Mouse (Mus musculus) brain, embryonic 18.5 days (tissue): ENCODE measurements around the gene Cadm2.

Source experiments
- DNase-seq: peaks from one replicate; pipeline ENCODE4 v3.0.0-alpha.2; 2012; ENCODE audit warnings: low read depth, low spot score

Cadm2 gene

DNA sequence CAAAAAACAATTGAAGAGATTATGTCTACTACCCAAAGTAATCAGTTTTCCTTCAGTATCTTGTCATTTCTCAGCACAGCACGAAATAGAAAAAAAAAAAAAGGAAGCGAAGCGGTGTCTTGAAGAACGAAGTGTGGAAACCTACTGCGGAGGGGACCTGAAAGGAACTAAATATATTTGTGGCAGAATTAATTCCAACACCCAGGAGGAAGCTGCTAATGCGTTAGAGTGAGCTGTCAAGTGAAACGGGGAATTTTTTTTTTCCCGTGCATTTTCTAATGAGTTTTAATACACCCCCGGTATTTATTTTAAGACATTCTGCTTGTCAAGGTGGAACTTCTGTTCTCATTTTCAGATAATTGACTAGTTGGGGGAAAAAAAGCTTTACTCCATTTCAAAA is 111.6 kb downstream of the Cadm2 start:
- no peak for DNase-seq

DNA sequence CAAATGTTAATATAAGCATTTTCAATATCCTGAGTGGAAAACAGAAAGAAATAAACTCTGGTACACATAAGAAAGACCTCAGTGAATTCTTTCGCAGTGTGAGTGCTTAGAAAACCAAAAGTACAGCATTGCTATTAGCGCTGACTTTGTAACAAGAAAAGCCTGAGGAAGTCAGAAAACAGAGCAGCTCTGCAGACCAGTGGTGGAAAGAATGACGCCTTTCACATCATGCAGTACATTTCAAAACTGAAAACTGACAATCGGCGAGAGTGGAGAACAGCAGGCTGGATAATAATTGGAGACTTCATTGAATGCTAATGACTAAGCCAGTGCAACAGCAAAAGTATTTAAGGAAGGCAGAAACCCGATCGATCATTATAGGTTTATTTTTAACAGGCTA is 138.2 kb downstream of the Cadm2 start:
- no peak for DNase-seq

DNA sequence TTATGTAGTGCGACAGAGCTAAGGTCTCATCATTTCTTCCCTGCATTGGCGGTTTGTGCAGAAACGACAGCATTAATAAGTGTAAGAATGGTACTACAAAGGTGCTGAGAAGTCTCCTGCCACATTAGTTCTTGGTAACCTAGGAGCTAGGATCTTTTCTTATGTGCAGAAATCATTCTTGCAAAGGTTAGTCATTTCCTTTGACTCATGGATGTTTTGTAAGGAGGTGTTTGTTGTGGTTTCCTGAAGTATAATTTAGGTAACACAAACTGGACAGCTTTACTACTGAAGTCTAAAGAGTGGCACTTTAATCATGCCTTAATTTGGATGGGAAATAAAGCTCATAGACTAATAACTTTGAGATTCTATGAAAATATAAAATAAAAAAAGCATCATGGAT is 153.7 kb downstream of the Cadm2 start:
- DNase-seq, result no peak

DNA sequence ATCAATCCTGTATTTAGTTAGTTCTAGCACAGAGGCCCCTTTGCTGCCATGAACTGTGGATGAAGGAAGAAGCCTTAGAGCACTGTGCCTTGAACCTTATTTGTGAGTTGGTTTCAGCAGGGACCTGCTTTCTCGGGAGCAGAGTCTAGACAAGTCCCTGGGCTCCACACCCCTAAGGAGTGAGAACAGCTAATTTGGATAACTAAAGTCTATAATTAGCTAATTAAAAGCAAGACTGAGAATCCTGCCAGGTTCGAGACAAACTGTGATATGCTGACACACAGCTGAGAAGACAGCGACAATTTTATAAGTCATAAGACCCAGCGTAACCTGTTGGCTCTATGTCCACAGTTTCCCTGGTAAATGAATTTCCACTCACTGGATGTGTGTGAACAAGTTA is 184.4 kb downstream of the Cadm2 start:
- DNase-seq, result no peak

DNA sequence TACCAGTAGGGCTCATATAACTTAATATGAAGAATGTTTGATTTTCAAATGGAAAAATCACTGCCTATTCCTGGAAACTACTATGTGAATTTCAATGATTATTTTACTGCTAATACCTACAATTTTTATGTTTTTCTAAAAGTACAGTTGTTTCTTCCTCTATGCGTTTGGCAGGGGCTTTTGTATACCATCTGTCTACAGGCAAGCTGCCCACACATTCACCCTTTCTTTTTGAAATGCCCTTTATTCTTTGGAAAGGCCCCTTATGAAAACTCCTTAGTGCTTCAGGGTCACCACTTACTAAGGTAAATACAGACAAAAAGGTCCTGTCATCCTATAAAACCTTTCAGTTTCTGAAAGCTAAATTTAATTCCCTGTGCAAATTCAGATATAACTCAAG is 195.3 kb downstream of the Cadm2 start:
- DNase-seq, result no peak

DNA sequence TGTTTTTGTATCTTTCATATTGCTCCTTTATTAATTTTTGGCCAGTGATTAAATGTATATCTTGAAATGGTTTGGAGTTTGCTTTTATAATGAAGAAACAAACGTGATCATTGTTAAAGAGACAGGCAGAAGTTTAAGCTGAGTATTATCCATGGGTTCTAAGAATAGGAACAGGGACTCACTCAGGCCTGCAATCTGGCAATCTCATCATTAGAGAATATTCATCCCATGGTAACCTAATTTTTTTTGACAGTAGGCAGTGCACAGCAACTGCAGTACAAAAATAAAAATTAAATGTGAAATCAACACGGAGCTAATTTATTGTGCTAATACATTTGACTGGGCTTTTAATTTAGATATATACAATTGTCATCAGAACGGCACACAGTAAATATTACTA is 209.8 kb downstream of the Cadm2 start:
- no peak for DNase-seq

DNA sequence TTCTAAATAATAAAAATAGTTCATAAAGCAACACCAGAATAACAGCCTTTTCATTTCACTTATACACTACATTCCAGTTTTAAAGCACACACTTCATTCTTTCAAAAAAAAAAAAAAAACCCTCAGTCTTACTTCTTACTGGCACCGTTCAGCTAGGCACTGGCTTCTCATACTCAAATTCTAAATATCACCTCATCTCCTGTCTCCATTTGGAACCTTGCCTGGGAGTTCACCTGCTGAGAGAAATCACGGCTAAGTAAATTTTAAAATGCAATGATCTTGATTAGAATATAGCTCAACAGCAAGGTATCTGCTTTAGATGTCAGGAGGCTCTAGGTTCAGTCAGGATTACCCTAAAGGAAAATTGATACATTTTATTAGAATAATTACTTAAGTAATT is 210.2 kb downstream of the Cadm2 start:
- DNase-seq, result no peak

DNA sequence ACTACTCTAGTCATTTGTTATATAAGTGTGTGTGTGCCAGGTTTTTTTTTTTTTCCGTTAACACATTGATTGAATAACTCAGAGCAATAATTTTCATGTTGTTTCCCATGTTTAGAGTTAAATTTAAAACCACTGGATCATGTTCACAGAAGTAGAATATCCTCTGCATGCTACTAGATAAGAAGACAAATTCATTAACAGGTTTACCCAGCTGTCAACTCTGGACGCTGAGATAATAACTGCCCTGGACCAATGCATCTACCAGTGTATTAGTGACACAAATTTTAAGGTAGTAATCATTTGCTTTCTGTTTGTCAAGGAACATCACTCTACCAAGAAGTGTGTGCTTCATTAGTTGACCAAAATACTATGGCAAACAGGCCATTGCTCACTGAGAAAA is 253.0 kb downstream of the Cadm2 start:
- no peak for DNase-seq

DNA sequence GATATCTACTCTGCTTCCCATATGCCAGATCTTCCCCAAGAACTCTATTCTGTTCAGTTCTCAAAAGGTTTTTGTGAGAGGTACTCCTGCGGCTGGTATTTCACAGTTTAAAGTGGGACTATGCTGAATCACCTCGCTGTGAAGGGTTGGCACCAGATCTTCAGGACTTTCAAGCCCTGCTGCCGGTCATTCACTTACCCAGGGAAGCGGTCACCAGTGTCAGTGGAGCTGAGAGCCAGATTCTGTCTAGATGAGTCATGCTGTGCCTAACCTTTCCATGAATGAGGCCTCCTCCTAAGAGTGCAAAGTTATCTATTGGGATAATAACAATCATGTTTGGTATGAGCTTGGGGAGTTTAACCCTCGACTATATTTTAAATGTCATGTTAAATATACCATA is 272.7 kb downstream of the Cadm2 start:
- DNase-seq, result no peak

DNA sequence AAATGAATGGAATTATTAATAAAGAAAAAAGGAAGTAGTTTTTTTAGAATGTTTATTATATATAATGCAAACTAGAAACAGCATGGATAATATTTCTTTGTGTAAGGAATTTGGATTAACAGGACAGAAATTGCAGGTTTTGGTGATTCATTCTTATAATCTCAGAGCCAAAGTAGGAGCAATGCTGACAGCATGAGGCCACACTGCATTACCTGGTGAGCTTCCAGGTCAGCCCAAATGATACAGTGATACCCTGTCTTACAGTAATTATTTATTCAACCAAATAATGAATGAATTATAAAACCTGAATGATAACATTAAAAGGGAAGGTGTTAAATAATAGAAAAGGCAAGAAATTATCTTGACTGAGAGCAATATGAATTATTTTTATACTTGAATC is 273.1 kb downstream of the Cadm2 start:
- DNase-seq, result no peak

DNA sequence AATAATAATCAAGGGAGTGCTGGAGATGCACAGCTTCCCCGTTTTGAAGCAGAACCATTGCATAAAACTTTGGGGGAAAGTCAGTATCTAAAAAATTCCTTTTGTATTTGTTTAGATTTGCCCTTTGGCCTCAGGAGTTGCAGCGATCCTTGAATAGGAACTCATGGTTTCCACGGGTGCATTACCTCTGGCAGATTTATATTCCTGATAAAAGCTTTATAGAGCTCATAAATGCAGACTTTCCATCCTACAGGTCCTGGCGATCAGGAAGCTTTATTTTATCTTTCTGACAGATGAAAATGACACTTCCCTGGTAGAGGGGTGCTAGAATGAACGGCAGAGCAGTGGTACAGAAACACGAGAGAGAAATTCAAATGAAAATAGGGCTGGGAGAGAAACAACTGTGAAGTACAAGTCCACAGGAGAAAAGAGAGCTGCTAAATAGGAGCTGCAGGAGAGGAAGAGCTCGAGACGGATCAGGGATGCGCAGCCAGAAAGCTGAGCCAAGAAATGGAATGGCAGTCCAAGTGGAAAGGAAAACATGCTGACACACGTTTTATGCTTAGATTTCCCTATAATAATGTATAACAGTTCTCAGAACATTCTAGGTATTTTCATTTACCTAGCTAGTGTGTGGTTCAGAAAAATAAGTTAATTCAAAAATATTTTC is 274.0 kb downstream of the Cadm2 start:
- no peak for DNase-seq

DNA sequence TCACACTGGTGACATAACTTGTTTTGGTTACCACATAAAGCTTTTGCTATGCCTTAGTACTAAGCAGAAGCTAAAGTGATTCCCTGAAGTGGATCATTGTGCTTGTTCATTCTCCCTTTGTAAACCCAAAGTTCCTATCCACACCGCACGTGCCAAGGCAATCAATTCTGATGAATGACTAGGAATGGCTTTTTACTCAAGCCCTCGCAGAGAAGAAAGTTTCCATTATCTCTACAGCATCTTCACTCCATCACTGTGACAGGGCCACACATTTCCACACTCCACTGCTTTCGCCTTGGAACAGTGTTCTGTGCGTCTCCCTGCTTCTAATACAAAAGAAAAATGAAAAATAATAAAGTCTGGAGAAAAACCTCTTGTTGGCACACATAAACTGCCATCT is 276.5 kb downstream of the Cadm2 start:
- DNase-seq, result no peak

DNA sequence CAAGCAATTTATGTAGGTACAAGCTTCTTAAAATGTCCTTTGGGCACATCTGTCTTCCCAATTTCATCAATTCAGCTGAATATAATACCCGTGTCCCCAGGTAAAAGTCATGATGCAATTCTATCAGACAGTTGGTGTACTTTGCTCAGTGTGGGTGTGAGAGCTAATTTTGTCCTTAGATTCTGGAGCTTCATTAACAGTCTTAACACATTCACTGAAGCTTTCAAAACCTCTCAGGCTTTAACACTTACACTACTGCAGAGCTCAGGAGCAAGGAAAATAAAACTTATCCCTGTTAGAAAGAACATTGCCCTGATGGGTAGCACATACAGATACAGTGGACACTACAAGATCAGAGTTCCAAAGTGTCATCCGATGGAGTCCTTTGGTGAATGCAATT is 309.7 kb downstream of the Cadm2 start:
- peak; percentile 12 for DNase-seq

DNA sequence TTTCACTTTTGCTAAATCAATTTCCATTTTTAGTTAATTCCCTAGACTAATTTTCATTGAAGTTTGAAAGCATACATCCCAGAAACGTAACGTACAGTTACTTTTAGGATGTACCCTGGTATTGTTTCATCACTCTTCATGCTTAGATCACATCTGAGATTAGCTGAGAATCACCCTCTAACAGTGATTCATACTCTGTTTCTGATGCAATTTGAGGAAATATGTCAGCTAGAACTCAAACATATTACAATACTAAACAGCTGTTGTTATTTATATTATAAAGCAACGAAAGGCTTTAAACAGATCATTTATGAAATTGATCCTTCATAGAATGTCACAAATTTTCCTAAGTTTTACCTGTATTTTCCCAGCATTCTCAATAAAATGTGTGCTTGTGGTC is 336.0 kb downstream of the Cadm2 start:
- DNase-seq, result no peak

DNA sequence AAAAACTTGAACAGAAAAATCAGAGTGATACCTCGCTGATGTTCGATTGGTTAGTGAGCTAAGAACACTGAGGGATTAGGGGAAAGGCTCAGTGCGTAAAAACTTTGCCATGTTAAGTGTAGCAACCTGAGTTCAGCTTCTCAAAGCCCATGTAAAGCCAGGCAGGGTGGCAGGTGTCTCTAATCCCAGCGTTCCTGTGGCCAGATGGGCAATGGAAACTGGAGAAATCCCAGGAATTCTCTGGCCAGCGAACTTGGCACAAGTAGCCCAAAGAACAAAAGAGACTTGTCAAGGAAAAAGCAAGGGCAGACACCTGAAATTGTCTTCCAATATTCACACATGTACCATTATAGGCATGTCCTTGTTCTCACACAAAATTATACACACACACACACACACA is 377.1 kb downstream of the Cadm2 start:
- no peak for DNase-seq

DNA sequence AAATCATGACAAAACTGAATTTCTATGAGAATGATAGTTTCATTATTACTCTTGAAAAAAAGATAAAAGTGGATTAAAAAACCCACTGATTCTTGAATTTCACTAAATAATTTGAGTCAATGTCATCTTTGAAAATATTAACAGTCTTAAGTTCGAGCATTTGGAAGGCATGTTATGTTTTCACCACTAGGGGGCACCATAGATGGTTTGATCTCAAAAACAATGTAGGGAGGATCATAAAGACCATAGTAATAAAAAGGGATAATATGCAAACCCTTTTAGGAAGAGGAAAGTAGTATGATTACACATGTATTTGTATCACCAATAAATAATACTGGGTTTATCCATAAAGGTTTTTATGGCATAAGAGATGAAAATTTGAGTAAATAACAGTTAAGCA is 385.8 kb downstream of the Cadm2 start:
- no peak for DNase-seq

DNA sequence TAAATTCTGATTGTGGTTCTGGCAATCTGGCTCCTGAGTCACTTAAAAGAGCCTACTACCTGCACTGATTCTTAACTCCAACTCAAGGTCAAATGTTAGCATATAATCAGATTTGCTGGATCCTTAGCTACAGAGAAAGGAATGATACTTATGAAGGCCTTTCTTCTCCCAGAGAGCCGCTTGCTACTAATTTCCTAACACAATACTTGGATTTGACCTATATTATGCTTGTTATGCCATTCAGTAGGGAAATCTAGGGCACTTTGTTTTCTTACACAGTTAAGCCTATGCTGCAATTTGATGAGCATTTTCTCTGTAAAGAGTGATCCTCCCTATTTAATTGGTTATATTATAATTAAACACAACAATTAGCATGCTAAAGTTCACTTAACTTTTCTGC is 394.0 kb downstream of the Cadm2 start:
- DNase-seq, result no peak

DNA sequence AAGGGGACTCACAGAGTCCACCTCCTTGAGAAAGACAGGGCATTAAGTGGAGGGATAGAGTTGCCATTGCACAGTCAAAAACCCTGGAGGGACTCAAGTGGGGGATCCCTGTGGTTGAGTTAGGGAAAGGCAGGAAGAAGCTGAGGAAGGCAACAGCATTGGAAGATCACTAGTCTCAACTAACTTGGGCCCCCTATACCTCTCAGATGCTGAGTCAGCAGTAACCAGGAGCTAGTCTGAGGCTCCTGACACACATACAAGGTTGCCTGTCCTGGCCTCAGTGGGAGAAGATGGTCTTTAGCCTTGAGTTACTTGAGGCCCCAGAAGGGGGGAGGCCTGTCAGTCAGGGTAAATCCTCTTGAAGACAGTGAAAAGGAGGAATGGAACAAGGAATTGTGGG is 417.4 kb downstream of the Cadm2 start:
- no peak for DNase-seq

DNA sequence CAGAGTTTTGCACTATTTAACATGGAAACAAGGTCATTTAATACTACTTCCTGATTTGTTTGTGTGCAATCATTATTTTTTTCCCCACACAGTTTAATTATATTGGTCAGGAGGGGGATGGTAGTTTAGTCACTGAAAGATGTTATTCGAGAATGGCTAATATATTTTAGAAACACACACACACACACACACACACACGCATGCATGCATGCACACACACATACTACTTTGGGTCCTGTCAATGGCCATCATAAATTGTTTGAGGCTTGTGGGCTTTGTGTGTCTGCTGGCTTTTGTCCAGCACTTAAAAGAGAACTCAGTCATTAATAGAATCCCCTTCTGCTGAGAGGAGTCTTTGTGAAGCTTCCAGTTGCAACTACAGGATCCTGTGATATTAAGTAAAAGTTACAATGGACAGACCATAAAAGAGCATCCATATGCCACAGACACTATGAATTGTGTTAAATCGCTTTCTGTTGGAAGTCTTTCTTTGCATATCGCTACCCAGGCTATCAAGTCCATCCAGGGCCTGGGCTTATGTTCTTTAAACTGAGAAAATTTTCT is 427.8 kb downstream of the Cadm2 start:
- DNase-seq, result no peak

DNA sequence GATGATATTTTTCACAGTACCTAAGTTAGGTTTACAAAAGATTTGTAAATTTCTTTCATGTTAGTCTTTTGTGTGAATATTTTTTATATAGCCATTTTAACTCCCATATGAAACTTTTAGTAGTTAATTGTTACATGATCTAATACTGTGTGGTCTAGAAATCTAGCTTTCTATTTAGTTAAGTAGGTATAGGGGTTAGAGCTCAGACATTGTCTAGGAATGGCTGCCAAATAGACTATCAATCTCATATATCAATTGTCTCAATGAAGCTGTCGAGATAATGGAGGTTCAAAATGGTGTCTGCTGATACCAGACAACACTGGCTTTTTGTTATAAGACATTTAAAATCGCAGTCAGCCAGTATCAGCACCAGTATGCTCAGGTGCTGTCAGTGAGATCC is 428.3 kb downstream of the Cadm2 start:
- DNase-seq, result no peak

DNA sequence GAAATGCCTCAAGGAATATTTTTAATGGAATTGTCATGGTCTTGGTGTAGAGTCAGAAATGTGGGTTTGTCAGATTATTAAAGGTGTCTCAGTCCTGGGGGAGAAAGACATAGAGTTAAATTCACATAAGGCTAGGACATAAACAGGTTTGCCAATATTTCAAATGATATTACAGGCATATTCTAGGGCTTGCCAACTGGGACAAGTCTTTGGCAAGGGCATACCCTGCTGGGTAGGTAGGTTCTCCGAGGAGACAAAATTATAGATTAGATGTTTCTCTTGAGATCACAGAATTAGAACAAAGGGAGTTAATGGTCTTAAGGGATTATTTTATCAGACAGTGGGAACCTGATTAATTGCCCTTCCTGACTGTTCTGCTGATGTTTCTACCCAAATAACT is 434.4 kb downstream of the Cadm2 start:
- DNase-seq, result no peak

DNA sequence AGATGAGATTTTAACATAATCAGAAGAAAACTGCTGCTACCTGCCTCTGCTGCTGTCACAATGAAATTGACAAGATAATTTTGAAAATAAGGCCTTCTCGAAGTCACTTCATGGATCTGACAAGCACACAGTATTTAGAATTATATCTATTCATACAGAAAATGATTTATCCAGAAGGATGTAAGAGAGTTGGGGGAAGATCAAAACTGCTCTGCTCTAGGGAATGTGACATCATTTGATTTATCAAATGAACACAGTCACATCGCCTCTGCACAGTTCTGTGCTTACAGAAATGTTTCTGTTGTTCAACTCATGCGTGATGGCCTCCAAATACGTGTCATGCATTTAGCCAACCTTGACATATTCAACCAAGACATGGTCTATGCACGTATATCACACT is 437.8 kb downstream of the Cadm2 start:
- no peak for DNase-seq

DNA sequence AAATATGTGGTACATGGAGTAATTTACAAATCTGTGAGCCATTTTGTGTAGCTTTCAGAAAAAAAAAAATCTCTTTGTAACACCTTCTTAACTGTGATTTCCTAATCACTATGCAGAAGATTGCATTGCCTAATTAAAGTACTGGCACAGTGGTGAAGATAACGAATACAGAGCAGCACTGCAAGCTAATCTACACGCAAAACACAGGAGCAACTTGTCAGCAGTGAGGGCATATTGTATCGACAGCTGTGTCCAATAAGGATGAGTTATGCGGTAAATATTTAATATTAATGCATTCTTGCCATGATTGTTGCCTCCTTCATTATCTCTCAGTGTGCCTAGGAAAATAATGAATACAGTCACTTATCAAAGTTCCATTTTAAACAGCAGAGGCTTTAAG is 445.3 kb downstream of the Cadm2 start:
- DNase-seq, result no peak

DNA sequence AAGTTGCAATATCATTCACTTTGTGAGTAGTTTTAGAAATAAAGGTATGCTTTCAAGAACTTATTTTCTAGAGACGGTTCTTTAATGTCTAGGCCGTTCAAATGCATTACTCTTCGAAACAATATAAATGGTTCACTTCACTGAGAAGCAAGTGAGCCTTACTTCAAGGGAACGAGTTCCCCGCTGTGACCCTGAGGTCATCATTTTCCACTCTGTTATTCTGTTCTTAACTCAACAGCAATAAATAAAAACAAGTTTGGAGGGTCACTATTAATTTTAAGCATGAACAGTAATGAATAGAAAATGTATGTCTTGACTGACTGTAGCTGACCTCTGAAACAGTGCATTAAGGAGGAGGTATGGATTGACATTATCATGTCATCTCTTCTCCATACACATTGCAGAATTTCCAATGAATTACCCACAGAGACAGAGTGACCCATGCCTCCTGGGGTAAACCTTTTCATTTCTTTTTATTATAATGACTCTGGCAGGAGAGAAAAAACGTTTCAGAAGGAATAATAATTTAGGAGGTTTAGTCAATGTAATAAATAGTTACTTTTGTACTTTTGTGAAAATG is 458.4 kb downstream of the Cadm2 start:
- DNase-seq, result no peak
